Mouse (Mus musculus) CD8-positive naive resting alpha-beta T cell, adult 57 days (primary cell): ENCODE data around the gene 2310034C09Rik. TPM values are rescaled to one million over a fixed set of nuclear protein-coding genes. Genes with fewer than 3 reads are reported as not detected.

ENCODE experiments used
- total RNA-seq: library from RNA; stranded (reverse); gene quantifications from one replicate; pipeline ENCODE4 v1.2.4, GENCODE M21; 2023

Gene 2310034C09Rik
- total RNA-seq: not detected

GRCm38 (mm10) chr16:88758547-88758946 lies at the start of gene 2310034C09Rik:
Gene 2310034C09Rik (plus strand): TSS chr16:88758847.

DNA sequence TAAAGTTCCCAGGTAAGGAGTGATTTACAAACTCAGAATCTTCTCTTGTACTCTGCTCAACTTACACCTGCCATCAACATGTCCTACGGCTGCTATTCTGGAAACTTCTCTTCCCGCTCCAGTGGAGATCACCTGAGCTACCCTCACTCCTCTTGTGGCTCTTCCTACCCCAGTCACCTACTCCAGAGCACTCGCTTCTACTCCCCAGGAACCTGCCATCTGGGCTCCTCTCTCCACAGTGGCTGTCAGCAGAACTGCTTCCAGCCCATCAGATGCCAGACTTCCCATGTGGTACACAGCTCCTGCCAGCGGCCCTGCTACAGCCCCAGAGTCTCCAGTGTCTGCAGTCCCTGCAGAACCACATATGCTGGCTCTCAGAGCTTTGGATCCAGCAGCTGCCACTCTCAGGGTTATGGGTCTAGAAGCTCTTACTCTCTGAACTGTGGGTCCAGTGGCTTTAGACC lies 29.8 kb upstream of the 2310034C09Rik start, which contains the start of gene Krtap13-1:
Gene Krtap13-1, plus strand, starts transcription at position 51 of the 464 bp plus-strand sequence.

DNA sequence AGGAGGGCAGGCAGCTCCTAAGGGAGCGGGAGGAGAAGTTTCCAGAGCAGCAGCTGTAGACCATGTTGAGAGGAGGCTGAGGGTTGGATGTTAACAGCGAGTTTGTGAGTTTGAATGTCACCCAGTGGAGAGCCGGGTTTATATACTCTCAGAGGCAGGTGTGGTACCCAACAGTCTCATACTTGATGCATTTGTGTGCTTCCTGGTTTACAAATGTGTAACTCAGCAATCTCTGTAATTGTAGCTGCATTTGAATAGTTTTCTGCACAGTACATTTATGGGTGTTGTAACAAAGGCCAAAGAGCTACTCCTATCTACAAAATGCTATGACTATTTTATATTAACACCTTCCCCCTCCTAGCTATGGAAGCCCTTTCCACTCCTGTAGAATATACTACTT lies 7.1 kb upstream of the 2310034C09Rik start, which contains the start of gene Krtap13:
Gene Krtap13, minus strand, starts transcription at position 101 of the 400 bp plus-strand sequence.

DNA sequence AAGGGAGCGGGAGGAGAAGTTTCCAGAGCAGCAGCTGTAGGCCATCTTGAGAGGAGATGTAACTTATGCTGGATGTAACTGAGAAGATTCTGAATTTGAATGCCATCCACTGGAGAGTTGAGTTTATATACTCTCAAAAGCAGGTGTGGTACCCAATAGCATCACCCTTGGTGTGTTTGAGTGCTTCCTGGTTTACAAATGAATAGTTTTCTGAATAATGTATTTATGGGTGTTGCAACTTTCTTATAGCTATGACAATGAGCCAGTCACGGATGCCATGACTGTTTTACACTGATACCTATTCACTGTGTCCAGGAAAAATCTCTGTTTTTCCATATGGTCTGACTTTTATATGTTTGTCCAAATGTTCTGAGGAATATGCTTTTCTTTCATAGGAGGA lies 15.5 kb downstream of the 2310034C09Rik start, which contains the start of gene 2310057N15Rik:
Gene 2310057N15Rik, minus strand, starts transcription at position 101 of the 400 bp plus-strand sequence.

GRCm38 (mm10) chr16:88777596-88777995 lies 18.9 kb downstream of the 2310034C09Rik start, which contains the start of gene Gm5965:
Gene Gm5965 (plus strand): TSS chr16:88777896.

Other genes starting within 250 kb of the 2310034C09Rik start
- not detected for gene Cldn8, start 195.7 kb upstream of the 2310034C09Rik start, total RNA-seq
- not detected for gene Krtap24-1, start 146.6 kb upstream of the 2310034C09Rik start, total RNA-seq
- not detected for gene 2310079G19Rik, start 131.2 kb upstream of the 2310034C09Rik start, total RNA-seq
- gene Krtap26-1, start 111.1 kb upstream of the 2310034C09Rik start, total RNA-seq: not detected
- not detected for gene Krtap27-1, start 87.2 kb upstream of the 2310034C09Rik start, total RNA-seq
- gene 2310061N02Rik, start 50.9 kb upstream of the 2310034C09Rik start, total RNA-seq: not detected
- not detected for gene Krtap13-1, start 30.0 kb upstream of the 2310034C09Rik start, total RNA-seq
- gene Krtap13, start 7.2 kb upstream of the 2310034C09Rik start, total RNA-seq: not detected
- not detected for gene 2310057N15Rik, start 15.4 kb downstream of the 2310034C09Rik start, total RNA-seq
- not detected for gene Gm5965, start 19.0 kb downstream of the 2310034C09Rik start, total RNA-seq
- not detected for gene Gm20741, start 53.4 kb downstream of the 2310034C09Rik start, total RNA-seq
- gene Krtap15, start 61.4 kb downstream of the 2310034C09Rik start, total RNA-seq: not detected
- gene Krtap14, start 67.3 kb downstream of the 2310034C09Rik start, total RNA-seq: not detected
- gene Krtap19-1, start 110.6 kb downstream of the 2310034C09Rik start, total RNA-seq: not detected
- not detected for gene Krtap19-2, start 115.4 kb downstream of the 2310034C09Rik start, total RNA-seq
- not detected for gene Krtap19-3, start 119.2 kb downstream of the 2310034C09Rik start, total RNA-seq
- not detected for gene Krtap19-4, start 126.2 kb downstream of the 2310034C09Rik start, total RNA-seq
- not detected for gene Krtap19-5, start 137.6 kb downstream of the 2310034C09Rik start, total RNA-seq
- gene Krtap19-9b, start 173.4 kb downstream of the 2310034C09Rik start, total RNA-seq: not detected
- not detected for gene Krtap16-3, start 204.0 kb downstream of the 2310034C09Rik start, total RNA-seq